Mouse (Mus musculus) MEL (cell line): ENCODE measurements around the gene Yipf2.

Source experiments
- CTCF ChIP-seq, 3 experiments: IDR thresholded peaks in 2 of 3; conservative IDR thresholded peaks in 1 of 3; 2 replicates each; pipeline ENCODE4 v1.5.1; 2011 to 2012; ENCODE audit warnings: low read length in 3 of 3, low read depth in 2 of 3, mild to moderate bottlenecking in 2 of 3, improper control_type of control experiment in 1 of 3, inconsistent platforms in 1 of 3, mixed read lengths in 1 of 3, moderate library complexity in 1 of 3; ENCODE audit not compliant: control insufficient read depth in 1 of 3, insufficient read depth in 1 of 3, poor library complexity in 1 of 3, severe bottlenecking in 1 of 3
- GABPA ChIP-seq: IDR thresholded peaks from 2 replicates; pipeline ENCODE4 v1.6.1; 2012; ENCODE audit warnings: low read depth, mild to moderate bottlenecking, inconsistent platforms, low read length, improper control_type of control experiment, moderate library complexity
- MYC ChIP-seq: IDR thresholded peaks from 2 replicates; pipeline ENCODE4 v1.6.1; 2011; ENCODE audit warnings: low read depth, mild to moderate bottlenecking, low read length, improper control_type of control experiment, moderate library complexity
- POLR2A ChIP-seq, 2 experiments: IDR thresholded peaks; 2 replicates each; pipeline ENCODE4 v1.6.1; 2011 to 2012; ENCODE audit warnings: low read length in 2 of 2, mild to moderate bottlenecking in 2 of 2, control low read depth in 1 of 2, improper control_type of control experiment in 1 of 2, low read depth in 1 of 2, moderate library complexity in 1 of 2; ENCODE audit not compliant: control insufficient read depth in 1 of 2, insufficient read depth in 1 of 2, poor library complexity in 1 of 2
- ZNF384 ChIP-seq: IDR thresholded peaks from 2 replicates; pipeline ENCODE4 v1.6.1; 2012; ENCODE audit warnings: low read depth, mild to moderate bottlenecking, inconsistent platforms, low read length, improper control_type of control experiment

GRCm38 (mm10) chr9:21625342-21626339, 33.0 kb upstream of the Yipf2 start:
- TF ChIP-seq CTCF (IDR thresholded peaks at IDR 0.05 in 2 of 3, conservative IDR thresholded peaks at IDR 0.05 in 1 of 3; ENCODE audit: control insufficient read depth in 1 of 3, insufficient read depth in 1 of 3, low read depth in 2 of 3, low read length in 3 of 3, poor library complexity in 1 of 3, severe bottlenecking in 1 of 3) (no peak), GABPA (no peak), ZNF384 (peak; percentile 69), MYC (no peak), POLR2A (IDR thresholded peaks at IDR 0.05; ENCODE audit: control insufficient read depth in 1 of 2, insufficient read depth in 1 of 2, low read depth in 1 of 2, low read length in 2 of 2, poor library complexity in 1 of 2) (no peak)
